Mouse (Mus musculus): ENCODE measurements around the gene Naa80.
A peak's percentile ranks its signal among the peaks of the same experiment; 100 is the strongest.
"Not testable (repeated sequence)": the region's sequence is repeated elsewhere in the genome, so short reads cannot be mapped to it uniquely, and the experiment has no call there.

Gene Naa80

DNA sequence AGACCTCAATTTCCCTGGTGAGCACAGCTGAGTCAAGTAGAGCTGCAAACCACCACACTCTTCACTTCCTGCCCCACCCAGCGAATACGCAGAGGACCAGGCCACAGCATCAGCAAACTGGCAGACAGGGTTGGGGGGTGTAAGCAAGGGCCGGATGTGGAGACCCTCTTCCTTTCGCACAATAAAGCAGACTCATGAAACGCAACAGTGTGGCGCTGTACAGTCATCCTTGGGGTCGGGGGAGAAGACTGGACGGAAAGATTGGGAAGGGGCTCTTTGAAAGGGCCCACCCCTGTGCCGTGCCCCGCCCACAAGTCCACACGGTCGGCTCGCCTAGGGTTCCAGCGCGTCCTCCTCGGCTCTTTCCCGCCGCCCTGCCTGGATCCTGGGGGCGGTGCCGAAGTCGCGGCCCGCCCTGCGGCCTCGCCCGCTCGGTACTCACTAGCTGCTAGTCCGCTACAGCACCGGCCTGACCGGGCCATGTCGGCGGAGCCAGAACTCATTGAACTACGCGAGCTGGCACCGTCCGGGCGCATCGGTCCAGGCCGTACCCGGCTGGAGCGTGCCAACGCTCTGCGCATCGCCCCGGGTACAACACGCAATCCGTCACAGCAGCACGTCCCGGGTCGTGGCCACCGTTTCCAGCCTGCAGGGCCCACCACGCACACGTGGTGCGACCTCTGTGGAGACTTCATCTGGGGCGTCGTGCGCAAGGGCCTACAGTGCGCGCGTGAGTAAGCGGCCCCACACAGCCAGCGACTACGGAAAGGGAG lies 27.4 kb upstream of the Naa80 start, which contains the start of gene Rassf1:
Rassf1 (plus strand) TSS at position 439 of the 773 bp plus-strand sequence.
- DNase-seq: peak; percentile 72 to 84

DNA sequence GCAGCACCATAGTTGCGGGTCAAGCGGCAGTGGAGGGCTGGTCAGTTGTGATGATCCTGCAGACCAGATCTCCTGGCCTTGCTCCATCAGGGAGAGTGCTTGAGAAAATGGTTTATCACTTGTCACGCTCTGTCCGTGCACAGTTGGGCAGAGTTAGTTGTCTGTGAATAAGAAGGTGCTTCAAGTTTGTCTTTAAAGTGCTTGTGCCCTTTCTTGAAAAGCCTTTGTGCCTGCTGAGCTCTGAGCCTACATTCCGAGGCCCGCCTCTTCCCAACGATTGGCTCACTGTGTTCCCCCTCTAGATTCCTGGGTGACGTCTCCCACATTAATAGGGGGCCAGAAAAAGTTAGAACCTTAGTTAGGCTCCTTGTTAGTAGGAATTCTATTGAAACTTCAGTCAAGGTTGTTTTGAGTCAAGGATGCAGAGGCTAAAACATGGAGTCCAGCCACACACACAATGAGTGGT lies 26.8 kb upstream of the Naa80 start:
- DNase-seq: no peak

DNA sequence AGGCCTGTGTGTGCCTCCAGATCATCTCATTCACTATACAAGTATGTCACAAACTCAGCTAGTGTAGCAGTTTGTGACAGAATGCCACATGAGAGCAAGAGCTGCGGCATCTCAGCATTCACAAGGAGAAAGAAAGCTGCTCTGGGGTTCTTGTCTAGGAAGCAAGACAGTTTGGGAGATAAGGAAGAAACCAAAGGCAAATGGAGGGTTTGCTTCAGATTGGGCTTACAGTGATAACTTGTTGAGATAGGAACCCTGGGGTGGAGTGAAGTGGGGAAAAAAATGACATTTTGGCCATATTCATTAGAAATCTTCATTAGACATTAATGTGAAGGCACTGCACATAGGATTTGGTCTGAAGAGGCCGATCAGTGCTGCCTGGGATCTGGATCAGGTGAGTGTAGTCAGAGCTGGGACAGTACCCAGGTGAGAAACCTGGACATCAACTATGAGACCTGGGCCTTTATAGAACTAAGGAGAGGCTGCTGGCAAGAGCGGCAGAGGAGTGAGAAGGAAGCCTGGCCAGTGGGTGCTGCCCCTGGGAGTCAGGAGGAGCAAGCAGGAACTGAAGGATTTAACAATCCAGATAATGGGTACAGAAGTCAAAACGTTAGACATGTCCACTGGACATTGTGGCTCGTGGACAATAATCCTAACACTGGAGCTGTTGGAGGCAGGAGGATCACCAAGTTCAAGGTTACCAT lies 25.8 kb upstream of the Naa80 start:
- no peak for DNase-seq

DNA sequence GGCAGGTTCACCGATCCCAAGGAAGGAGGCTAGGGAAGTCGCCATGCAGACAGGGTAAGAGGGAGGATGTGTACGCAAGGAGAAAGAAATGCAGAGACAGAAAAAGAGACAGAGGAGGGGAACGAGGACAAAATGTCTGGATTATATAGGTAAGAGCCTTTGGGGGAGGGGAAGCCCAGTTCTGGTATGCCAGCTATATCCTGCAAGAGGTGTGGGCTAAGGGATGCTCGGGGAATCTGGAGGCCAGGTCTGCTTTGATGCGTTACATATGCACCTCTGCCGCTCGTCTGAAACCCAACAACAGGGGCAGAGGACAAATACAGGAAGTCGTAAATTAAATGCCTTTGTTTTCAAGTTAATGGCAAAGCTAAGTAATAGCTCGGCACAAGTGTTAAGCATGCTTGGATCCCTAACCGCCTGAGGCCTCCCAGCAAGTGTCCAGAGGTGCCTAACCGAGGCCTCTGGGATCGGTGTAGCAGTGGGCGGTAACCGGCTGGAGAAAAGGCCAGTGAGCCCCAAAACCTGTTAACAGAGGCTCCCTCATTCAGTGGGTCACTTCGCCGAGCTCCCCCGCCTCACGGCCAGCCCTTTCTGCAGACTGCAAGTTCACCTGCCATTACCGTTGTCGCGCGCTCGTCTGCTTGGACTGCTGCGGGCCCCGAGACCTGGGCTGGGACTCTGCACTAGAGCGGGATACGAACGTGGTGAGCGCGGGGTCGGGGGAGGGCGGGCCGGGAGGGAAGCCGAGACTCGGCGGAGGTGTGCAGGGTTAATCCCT lies 25.0 kb upstream of the Naa80 start:
- peak; percentile 63 to 70 for DNase-seq

DNA sequence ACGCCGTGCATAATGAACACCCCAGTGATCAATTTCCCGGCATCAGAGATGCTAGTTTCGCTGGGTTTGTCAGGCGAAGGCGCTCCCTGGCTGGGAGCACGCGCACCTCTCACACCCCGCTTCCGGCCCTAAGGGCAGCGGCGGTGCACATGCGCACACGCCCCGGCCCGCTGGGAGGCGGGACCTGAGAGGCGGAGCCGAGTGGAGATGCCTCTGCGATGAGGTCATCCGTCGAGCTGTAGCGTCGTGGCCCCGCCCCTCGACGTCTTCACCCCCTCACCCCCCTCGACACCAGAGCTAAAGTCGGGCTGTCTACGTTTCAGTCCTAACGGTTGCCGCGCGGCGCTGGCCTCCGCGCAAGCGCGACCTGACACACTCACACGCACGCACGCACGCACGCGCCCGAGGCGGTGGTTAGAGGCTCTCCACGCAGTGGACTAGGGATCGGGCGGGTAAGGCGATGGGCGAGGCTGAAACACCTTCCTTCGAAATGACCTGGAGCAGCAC lies 24.3 kb upstream of the Naa80 start:
- peak; percentile 93 to 95 for DNase-seq

DNA sequence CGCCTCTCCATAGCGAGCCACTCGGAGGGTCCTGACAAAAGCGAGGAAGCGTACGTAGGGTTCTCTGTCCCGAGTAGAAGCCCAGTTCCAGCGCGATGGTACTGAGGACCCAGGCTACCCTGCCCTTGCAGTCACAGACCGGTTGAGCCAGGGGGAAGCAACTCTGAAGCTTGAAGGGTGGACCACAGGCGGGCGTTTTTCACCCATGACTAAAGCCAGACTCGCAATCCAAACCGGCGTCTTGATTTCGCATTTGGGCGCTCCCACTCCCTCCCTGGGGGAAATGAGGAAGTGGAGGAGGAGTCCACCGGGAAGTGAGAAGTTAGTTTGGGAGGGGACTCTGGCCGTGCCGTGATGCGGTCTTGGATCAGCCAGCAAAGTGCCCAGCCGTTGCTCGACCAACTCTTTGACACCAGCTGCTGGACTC lies 23.6 kb upstream of the Naa80 start:
- DNase-seq: no peak

DNA sequence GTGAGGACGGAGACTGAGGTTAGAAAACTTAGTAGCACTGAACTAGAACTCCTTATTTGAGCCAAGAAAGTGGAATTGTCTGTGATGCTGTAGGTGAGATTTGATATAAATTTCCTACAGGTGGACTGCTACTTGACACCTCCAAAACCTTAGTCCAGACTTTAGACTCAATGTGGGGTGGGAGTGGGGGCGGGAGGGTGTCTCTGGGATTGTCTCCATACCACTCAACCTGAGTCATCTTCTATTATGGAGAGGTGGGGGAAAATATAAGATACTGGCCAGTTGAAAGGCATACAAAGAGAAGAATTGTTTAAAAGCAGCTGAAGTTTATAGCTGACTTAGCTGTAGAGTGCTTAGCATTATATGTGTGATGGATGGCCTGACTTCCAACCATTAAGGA lies 23.0 kb upstream of the Naa80 start:
- DNase-seq: no peak

DNA sequence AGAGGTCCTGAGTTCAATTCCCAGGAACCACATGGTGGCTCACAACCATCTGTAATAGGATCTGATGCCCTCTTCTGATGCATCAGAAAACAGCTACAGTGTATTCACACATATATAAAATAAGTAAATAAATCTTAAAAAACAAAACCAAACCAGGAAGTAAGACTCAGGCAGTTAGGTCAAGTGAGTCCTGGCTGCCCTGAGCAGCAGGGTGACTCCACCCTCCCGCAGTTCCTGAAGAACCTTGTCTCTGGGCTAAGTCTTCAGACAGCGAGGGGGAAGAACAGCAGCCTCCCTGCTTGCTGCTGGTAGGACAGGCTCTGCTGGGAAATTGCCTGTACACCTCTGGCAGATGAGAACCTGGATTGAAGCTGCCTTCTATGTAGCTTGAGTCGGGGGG lies 22.3 kb upstream of the Naa80 start:
- no peak for DNase-seq

DNA sequence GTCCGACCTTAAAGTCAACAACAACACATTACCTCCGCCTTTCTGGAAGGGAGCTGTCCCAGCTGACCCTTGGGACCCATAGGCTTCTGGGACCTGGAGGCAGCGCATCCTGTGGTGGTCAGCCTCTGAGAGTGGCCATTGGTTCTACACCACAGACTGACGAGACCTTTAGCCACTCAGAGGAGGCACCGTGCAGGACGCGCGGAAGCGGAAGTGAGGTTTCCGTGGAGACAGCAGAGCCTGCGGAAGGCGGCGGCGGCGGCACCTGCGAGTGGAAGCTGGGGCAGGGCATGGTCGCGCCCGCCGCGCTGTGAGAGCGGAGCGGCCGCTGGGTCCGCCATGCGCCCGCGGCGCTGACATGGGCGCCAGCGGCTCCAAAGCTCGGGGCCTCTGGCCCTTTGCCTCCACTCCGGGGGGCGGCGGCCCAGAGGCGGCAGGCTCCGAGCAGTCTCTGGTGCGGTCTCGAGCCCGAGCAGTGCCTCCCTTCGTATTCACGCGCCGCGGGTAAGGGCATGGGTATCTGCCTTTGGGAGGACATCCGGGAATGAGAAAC lies 15.6 kb upstream of the Naa80 start, which contains the start of gene Tusc2:
Tusc2 (plus strand) TSS at position 227 of the 553 bp plus-strand sequence.
- DNase-seq: peak; percentile 91 to 92

DNA sequence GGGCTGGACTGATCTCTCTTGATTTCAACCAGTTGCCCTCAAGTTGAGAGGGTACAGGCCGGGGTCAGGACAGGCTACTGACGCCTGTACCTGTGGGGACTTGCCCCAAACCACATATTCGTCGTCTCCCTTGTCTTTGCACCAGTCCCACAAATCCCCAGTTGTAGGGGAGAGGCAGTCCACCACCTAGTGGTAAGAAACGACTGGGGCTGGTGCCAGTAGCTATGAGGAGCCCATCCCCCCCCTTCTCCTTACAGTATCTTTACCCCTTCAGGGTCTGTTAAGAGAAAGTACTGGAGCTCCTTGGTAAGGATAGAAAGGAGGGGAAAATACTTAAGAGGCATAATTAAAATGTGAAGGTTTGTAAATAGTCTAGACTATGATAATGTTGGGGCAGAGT lies 13.1 kb upstream of the Naa80 start:
- not testable (repeated sequence) for DNase-seq

DNA sequence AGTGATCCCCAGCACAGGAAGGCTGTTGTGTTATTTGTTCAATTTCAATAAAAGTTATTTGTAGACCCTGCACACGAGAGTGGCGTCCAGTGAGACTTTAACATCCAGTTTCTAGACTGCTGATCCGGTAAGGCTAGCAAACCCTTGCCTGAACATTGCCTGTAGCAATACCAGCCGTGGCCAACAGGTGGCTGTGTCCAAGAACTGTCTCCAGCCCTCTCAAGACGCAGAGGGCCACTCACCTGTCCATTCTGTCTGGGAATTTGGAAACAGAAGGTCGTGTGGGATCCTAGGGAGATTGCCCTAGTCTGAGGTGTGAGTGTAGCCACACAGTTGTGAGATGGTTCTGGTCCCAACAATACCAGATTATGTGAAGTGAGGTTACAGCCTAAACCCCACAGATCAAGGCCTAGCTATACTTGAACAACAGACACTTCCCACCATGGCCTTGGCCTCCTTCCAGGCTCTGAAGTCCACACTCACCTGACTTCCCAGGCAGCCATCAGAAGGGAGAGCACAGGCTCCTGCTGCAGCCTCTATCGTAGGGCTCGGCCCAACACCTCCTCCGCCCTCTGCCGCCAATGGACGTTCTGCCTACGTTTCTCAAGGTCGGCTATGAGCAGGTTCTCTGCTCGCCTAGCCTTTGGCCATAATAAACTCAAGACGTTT lies 12.5 kb upstream of the Naa80 start:
- DNase-seq: no peak

DNA sequence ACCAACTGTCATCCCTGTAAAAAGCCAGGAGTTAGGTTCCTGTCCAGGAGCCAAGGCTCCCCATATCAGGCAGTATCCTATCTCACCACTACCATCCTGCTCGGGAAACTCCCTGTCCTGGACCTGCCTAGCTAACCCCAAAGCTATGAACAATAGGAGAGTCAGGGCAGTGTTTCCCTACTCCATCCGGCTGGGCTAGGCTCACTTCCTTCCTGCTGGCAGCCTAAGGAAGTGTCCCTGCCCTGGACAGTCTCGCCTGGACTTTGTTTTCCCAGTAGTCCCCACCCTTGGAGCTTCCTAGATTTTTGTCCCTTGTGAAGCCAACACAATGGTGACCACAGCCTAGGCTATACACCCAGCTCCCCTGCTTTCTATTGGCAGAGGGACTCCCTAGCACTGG lies 11.8 kb upstream of the Naa80 start:
- no peak for DNase-seq

DNA sequence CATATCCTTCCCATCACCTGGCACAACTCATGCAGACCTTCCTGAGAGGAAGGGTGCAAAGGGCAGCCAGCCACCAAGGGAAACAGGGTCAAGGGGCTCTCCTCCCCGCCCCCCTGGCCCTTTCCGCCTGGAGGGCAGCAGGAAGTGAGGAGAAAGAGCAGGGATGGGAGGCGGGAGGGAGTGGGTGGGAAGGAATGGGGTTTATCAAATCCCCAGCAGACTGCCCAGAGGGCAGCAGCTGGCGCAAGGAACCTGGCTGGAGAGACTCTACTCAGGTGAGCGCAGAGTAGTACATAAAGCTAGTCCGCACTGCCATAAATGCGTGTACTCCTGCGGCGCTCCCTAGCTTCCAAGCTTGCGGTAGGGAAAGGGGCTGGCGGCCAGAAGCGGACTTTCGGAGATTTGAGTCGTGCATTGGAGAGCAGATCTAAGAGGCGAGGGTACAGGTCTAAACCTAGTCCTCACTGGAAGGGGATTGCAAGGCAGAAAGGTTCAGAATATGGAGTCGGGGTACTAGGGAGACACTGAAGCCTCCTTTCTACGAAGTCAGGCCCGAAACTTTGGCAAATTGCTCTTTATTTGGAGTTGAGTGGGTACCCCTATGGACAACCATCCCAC lies 10.9 kb upstream of the Naa80 start, which contains the start of gene Hyal2:
Hyal2 (plus strand) TSS at position 244 of the 618 bp plus-strand sequence.
- DNase-seq: no peak

DNA sequence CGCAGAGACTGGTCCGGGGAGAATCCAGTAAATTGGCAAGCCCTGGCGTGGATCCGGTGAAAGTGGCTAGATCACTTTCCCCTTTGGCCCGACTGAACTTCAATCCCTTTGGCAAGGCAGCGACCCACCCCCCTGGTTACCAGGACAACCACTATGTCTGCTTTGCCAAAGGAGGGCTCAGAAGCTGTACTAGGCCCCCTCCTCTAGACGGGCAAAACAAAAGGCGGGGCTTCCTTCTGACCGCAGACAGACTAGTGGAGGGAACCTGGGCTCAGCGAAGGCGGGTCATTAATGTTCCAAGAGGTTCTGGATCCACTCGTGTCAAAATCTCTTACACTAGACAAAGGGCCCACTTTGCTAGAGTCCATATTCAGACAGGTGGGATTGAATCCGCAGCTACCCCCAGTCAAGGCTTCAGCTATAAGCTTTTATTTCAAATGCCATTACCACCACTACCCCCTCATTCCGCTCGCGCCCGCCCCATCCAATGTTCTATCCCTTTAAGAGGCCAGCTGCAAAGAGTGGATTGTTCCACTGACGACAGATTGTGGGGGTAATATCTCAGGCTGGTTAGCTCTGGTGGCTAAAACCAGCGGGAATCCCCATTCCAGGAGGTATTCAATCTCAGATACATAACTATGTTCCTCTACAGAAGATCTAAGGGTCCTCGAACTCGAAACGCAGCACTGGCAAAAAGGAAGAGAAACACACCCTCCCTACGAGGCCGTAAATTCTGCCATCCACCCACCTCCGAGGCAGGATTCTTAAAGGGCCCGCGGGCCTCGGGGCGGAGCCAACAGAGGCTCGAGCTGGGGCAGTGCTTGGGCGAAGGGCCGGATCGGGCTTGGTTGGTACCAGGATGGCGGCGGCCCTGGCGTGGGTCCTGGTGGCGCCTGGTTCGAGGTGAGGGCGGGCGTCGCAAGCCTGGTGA lies 10.1 kb upstream of the Naa80 start:
- peak; percentile 66 to 78 for DNase-seq

DNA sequence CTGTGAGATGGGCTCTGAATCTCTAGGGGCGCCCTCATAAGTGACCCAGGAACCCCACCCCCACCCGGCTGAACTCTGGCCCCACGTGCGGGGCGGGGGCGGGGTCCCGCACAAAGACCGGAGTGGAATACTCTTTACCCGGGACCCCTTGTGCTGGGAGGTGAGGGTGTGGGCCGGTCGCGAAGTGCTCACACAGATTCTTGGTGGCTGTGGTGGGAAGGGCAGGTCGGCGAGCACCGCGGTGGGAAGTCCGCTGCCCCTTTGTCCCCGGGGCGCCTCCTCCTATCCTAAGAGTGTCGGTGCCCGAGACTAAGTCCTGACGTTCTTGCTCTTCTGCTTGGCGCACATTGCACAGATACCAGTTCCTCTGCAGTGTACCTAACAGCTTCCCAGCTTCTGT lies 9.4 kb upstream of the Naa80 start:
- DNase-seq: no peak

DNA sequence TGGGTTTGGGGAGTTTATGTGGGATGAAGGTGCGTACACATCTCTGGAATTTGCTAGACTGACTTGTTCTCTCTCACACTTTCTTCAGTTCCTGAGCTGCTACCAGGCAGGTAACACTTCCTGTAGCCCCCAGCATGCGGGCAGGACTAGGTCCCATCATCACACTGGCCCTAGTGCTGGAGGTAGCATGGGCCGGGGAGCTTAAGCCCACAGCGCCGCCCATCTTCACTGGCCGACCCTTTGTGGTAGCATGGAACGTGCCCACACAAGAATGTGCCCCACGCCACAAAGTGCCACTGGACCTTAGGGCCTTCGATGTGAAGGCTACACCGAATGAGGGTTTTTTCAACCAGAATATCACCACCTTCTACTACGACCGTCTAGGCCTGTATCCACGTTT lies 8.7 kb upstream of the Naa80 start:
- no peak for DNase-seq

DNA sequence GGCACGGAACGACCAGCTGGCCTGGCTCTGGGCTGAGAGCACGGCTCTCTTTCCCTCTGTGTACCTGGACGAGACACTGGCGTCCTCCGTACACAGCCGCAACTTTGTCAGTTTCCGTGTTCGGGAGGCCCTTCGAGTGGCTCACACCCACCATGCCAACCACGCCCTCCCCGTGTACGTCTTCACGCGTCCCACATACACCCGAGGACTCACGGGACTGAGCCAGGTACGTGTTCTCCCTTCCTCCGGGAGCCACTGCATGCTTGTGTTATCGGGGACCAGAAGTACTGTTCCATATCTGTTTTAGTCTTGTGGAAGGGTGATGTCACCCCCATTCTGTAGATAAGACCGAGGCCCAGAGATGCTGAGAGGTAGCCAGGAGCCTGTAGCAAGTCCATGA lies 7.8 kb upstream of the Naa80 start:
- no peak for DNase-seq

DNA sequence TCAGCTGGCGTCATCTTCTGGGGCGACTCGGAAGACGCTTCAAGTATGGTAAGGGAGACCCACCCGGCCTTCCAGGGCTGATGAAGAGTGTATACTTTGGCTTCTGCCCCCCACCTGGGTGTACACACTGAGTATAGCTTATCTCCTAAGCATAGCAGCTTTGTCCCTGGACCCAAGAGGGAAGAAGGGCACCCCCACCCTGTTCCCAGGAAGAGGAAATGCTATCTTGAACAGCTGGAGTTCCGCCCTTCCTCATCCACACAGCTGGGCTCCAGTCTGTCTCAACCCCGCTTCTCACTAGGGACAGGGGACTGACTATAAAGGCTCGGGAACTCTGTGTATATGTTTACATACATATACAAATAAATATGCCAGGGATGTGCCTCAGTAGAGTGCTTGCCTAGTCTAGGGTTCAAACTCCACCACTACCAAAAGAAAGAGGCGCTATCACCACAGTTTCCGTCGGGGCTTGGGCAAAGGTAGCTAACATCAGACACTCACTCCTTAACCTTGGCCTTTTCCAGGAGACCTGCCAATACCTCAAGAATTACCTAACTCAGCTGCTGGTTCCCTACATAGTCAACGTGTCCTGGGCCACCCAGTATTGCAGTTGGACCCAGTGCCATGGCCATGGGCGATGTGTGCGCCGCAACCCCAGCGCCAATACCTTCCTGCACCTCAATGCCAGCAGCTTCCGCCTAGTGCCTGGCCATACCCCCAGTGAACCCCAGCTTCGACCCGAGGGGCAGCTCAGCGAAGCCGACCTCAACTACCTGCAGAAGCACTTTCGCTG lies 7.0 kb upstream of the Naa80 start:
- no peak for DNase-seq

DNA sequence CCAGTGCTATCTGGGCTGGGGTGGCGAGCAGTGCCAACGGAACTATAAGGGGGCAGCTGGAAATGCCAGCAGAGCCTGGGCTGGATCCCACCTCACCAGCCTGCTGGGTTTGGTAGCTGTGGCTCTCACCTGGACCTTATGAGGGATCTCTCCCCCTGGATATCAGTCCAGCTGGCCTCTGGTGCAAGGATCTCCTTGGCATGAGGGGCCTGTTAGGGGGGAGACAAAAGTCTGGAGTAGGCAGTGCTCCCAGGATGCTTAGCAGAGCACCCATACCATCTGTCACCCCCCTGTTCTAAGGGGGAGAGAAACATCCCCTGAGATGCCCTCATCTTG lies 6.4 kb upstream of the Naa80 start:
- no peak for DNase-seq

DNA sequence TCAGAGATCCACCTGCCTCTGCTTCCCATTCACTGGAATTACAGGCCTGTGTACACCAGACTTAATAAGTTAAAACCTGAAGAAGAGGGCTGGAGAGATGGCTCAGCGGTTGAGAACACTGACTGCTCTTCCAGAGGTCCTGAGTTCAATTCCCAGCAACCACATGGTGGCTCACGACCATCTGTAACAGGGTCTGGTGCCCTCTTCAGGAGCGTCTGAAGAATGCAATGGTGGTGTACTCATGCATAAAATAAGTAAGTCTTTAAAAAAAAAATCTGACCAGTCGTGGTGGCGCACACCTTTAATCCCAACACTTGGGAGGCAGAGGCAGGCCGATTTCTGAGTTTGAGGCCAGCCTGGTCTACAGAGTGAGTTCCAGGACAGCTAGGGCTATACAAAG lies 4.9 kb upstream of the Naa80 start:
- not testable (repeated sequence) for DNase-seq
